ENCODE assay signal across 10 mouse cellular contexts in genomic region chr7:100922907-100923306, GRCm38 (mm10). TPM values are rescaled to one million over a fixed set of nuclear protein-coding genes. Genes with fewer than 3 reads are reported as not detected.
A peak's percentile ranks its signal among the peaks of the same experiment; 100 is the strongest.
DNase-seq lines count a peak whose midpoint lies in the region; ATAC-seq lines count a peak whose summit lies in the region.
"Had no signal": no experiment of that assay in that cellular context is flagged by ENCODE, and none has a peak within 500 bp of the region (broad histone marks: within the 10 kb centered on the region; RNA-seq: fewer than 3 reads in every experiment).

No protein-coding gene starts in this region.

- no peak for DNase-seq in heart, embryonic 10.5 days (ENCODE audit: low spot score)
- no peak for DNase-seq in heart, postnatal 25 days (ENCODE audit: low spot score)
- peak; percentile 46 to 51 for DNase-seq in left cerebral cortex, postnatal 10 days (ENCODE audit: extremely low spot score in 1 of 2, low spot score in 2 of 2)
- no peak for DNase-seq in left cerebral cortex, adult 9 months (ENCODE audit: low spot score in 2 of 2)
- DNase-seq in adrenal gland, postnatal 25 days, result peak; percentile 55
- peak; percentile 58 to 65 for DNase-seq in heart, postnatal 10 days
- DNase-seq: thymus, postnatal 36 days had no signal

- ATAC-seq in activated CD4-positive, CD25-positive, alpha-beta regulatory T cell, adult 4 months, result no peak
- no peak for ATAC-seq in inflammation-experienced regulatory T-cells, adult 6 months

- peaks cover 100% of the 10 kb centered on the region for H3K4me1 ChIP-seq in heart, embryonic 10.5 days

- intact Hi-C loops in heart, postnatal 25 days (cut with DNase I), result no loop called here
- intact Hi-C loops in left cerebral cortex, postnatal 10 days (cut with DNase I), result no loop called here
- intact Hi-C loops in heart, postnatal 10 days (cut with DNase I), result no loop called here

- H3K9me3 ChIP-seq in heart, embryonic 10.5 days, result no peaks in the 10 kb centered on the region
- H3K9me3 ChIP-seq: hindbrain, embryonic 15.5 days had no signal

- H3K36me3 ChIP-seq in heart, embryonic 10.5 days, result peaks cover 37% of the 10 kb centered on the region
- H3K36me3 ChIP-seq: hindbrain, embryonic 15.5 days had no signal

- H3K27me3 ChIP-seq in heart, embryonic 10.5 days (ENCODE audit: insufficient read depth, poor library complexity, severe bottlenecking), result no peaks in the 10 kb centered on the region

- no peak overlapping the region; the same call in 1 of the 2 replicates for H3K4me3 ChIP-seq in heart, embryonic 10.5 days
- H3K4me3 ChIP-seq: hindbrain, embryonic 15.5 days had no signal

- WGBS in heart, embryonic 10.5 days, result 85% methylated on average over 4 of the region's 4 CpGs

- H3K27ac ChIP-seq in heart, embryonic 10.5 days, result peak overlapping the region; percentile 82
- H3K27ac ChIP-seq: hindbrain, embryonic 15.5 days had no signal

RNA-seq across cellular contexts. Expression of gene Arhgef17, which starts 9.0 kb away (rescaled TPM):
- 7.9 and 10.1 TPM in 2 replicates for polyA plus RNA-seq in heart, embryonic 10.5 days (2016; fragmentation: Nextera tagmentation; extraction: Ambion mirVana)
- total RNA-seq in heart, postnatal 25 days (2021), result 10 to 100 TPM; 24.0 to 28.8 TPM
- total RNA-seq in left cerebral cortex, postnatal 10 days (2021), result 10 to 100 TPM; 58.2 to 59.6 TPM
- 76.1 and 81.2 TPM in 2 replicates for total RNA-seq in adrenal gland, postnatal 25 days (2021)
- total RNA-seq in heart, postnatal 10 days (2021), result 10 to 100 TPM; 32.9 to 41.2 TPM
- under 1 TPM in 1 of 2 experiments, not detected in 1; 0.42 TPM for polyA plus RNA-seq in activated CD4-positive, CD25-positive, alpha-beta regulatory T cell, adult 4 months (2017; shearing (Covaris generic))
- not detected for polyA plus RNA-seq in inflammation-experienced regulatory T-cells, adult 6 months (2017; shearing (Covaris generic))

RNA-seq across cellular contexts. Expression of gene P2ry6, which starts 51.5 kb away (rescaled TPM):
- 0.97 and 1.2 TPM in 2 replicates for polyA plus RNA-seq in heart, embryonic 10.5 days (2016; fragmentation: Nextera tagmentation; extraction: Ambion mirVana)
- 1 to 10 TPM; 4.4 TPM for total RNA-seq in heart, postnatal 25 days (2021)
- total RNA-seq in left cerebral cortex, postnatal 10 days (2021), result 1 to 10 TPM; 3.5 to 4.0 TPM
- 5.8 and 9.5 TPM in 2 replicates for total RNA-seq in adrenal gland, postnatal 25 days (2021)
- total RNA-seq in heart, postnatal 10 days (2021), result 1 to 10 TPM; 3.7 to 3.9 TPM
- under 1 TPM in 1 of 2 experiments, not detected in 1; 0.32 TPM for polyA plus RNA-seq in activated CD4-positive, CD25-positive, alpha-beta regulatory T cell, adult 4 months (2017; shearing (Covaris generic))
- under 1 TPM in 1 of 3 experiments, not detected in 2; 0.60 TPM for polyA plus RNA-seq in inflammation-experienced regulatory T-cells, adult 6 months (2017; shearing (Covaris generic))

RNA-seq across cellular contexts. Expression of gene Relt, which starts 59.7 kb away (rescaled TPM):
- 4.4 and 5.3 TPM in 2 replicates for polyA plus RNA-seq in heart, embryonic 10.5 days (2016; fragmentation: Nextera tagmentation; extraction: Ambion mirVana)
- total RNA-seq in heart, postnatal 25 days (2021), result 1 to 10 TPM; 2.4 to 3.0 TPM
- total RNA-seq in left cerebral cortex, postnatal 10 days (2021), result 1 to 10 TPM; 9.0 to 9.4 TPM
- 1.0 and 1.3 TPM in 2 replicates for total RNA-seq in adrenal gland, postnatal 25 days (2021)
- 1 to 10 TPM; 4.0 to 4.6 TPM for total RNA-seq in heart, postnatal 10 days (2021)
- polyA plus RNA-seq in activated CD4-positive, CD25-positive, alpha-beta regulatory T cell, adult 4 months (2017; shearing (Covaris generic)), result 10 to 100 TPM; 14.5 to 16.3 TPM
- 10 to 100 TPM; 11.1 to 13.9 (median 12.3) TPM for polyA plus RNA-seq in inflammation-experienced regulatory T-cells, adult 6 months (2017; shearing (Covaris generic))

Comparison
In these comparisons a context has a peak if more than half of its experiments do, and no peak if none do; other contexts are left out.
1. DNase-seq: peak in left cerebral cortex, postnatal 10 days (2 of 2), adrenal gland, postnatal 25 days (single experiment) and heart, postnatal 10 days (2 of 2); none in heart, embryonic 10.5 days (single experiment), heart, postnatal 25 days (single experiment) and left cerebral cortex, adult 9 months (0 of 2).